Mouse (Mus musculus) erythroblast, embryonic 14.5 days (primary cell): ENCODE measurements around the gene Hk3.

Experiments used
- GATA1 ChIP-seq: IDR thresholded peaks from 2 replicates; pipeline ENCODE4 v1.6.1; 2012; ENCODE audit warnings: low read length, inconsistent platforms, mixed read lengths
- TAL1 ChIP-seq: IDR thresholded peaks from 3 replicates; pipeline ENCODE4 v1.6.1; 2012; ENCODE audit warnings: low read length, inconsistent platforms, mixed read lengths

GRCm38 (mm10) chr13:55006415-55006742, 14.8 kb downstream of the Hk3 start:
- TF ChIP-seq GATA1 (no peak), TAL1 (no peak)
